Mouse (Mus musculus) midbrain, embryonic 16.5 days (tissue): ENCODE measurements at regions not wholly inside any gene's neighbourhood (a gene's known extent, or its start where the extent isn't known, plus 50 kb on each side); places are given as distances from the start of the nearest gene placed in this dataset.
"Not testable (repeated sequence)": the region's sequence is repeated elsewhere in the genome, so short reads cannot be mapped to it uniquely, and the experiment has no call there.

Experiments used
- ATAC-seq: fragments of 200-750 bp; cut with Nextera tagmentation; 2 replicates; pipeline ENCODE4 v1.8.0; 2017; ENCODE audit warnings: moderate TSS enrichment
- H3K27ac ChIP-seq: fragments of 300-500 bp; sonication (generic); 2 replicates; pipeline ENCODE4 v1.5.1; 2014; ENCODE audit warnings: mild to moderate bottlenecking, low read length, mixed read lengths
- H3K27me3 ChIP-seq: fragments of 300-500 bp; sonication (generic); 2 replicates; pipeline ENCODE4 v1.6.1; 2014; ENCODE audit warnings: low read depth, low read length, mixed read lengths; ENCODE audit not compliant: control insufficient read depth, insufficient read depth
- H3K36me3 ChIP-seq: fragments of 300-500 bp; sonication (generic); 2 replicates; pipeline ENCODE4 v1.6.1; 2014; ENCODE audit warnings: mild to moderate bottlenecking, low read length, moderate library complexity, mixed read lengths; ENCODE audit not compliant: control insufficient read depth, insufficient read depth
- H3K4me1 ChIP-seq: fragments of 300-500 bp; sonication (generic); 2 replicates; pipeline ENCODE4 v1.6.1; 2014; ENCODE audit warnings: mild to moderate bottlenecking, low read length, mixed read lengths; ENCODE audit not compliant: control insufficient read depth, insufficient read depth
- H3K4me2 ChIP-seq: fragments of 300-500 bp; sonication (generic); 2 replicates; pipeline ENCODE4 v1.6.1; 2014; ENCODE audit warnings: mild to moderate bottlenecking, low read length, mixed read lengths
- H3K4me3 ChIP-seq: fragments of 300-500 bp; sonication (generic); 2 replicates; pipeline ENCODE4 v1.5.1; 2014; ENCODE audit warnings: low read depth, mild to moderate bottlenecking, low read length, moderate library complexity, mixed read lengths
- H3K9ac ChIP-seq: fragments of 300-500 bp; sonication (generic); 2 replicates; pipeline ENCODE4 v1.6.1; 2014; ENCODE audit warnings: low read depth, low read length, mixed read lengths
- H3K9me3 ChIP-seq: fragments of 300-500 bp; sonication (generic); replicated peaks from 2 replicates; pipeline ENCODE4 v1.6.1; 2014; ENCODE audit warnings: mild to moderate bottlenecking, low read length, mixed read lengths; ENCODE audit not compliant: control insufficient read depth, poor library complexity, severe bottlenecking
- WGBS: fragments of 180-500 bp; shearing (Covaris S2); extraction: QIAGEN DNeasy Blood & Tissue Kit; methylation state at CpG from one replicate; pipeline ENCODE4 v1.1.7; 2014; 5-methylcytosine and 5-hydroxymethylcytosine counted together

- H3K4me1 ChIP-seq, H3K4me3 ChIP-seq, H3K9me3 ChIP-seq, H3K36me3 ChIP-seq, H3K27ac ChIP-seq, ATAC-seq, H3K9ac ChIP-seq, H3K27me3 ChIP-seq, H3K4me2 ChIP-seq: not testable (repeated sequence)
- 73% methylated on average over 4 of the region's 4 CpGs for WGBS
These were observed 73.9 kb upstream of the Gm15319 start for GRCm38 (mm10) chr8:20436956-20437355.

- not testable (repeated sequence) for H3K4me2 ChIP-seq, H3K27me3 ChIP-seq, H3K4me3 ChIP-seq, H3K4me1 ChIP-seq, H3K9ac ChIP-seq, H3K27ac ChIP-seq, H3K36me3 ChIP-seq, ATAC-seq, H3K9me3 ChIP-seq
These were observed 70.2 kb upstream of the Gm15319 start for GRCm38 (mm10) chr8:20433236-20433635.

GRCm38 (mm10) chr8:20429469-20429868 is 66.5 kb upstream of the Gm15319 start:
- WGBS, result 71% methylated on average over 3 of the region's 4 CpGs
- not testable (repeated sequence) for H3K27me3 ChIP-seq, H3K27ac ChIP-seq, H3K9me3 ChIP-seq, H3K36me3 ChIP-seq, H3K9ac ChIP-seq, H3K4me1 ChIP-seq, ATAC-seq, H3K4me3 ChIP-seq, H3K4me2 ChIP-seq

- H3K4me1 ChIP-seq, H3K27ac ChIP-seq, H3K9me3 ChIP-seq, H3K36me3 ChIP-seq, H3K27me3 ChIP-seq, H3K9ac ChIP-seq, ATAC-seq: not testable (repeated sequence)
- WGBS, result 42% methylated on average over 3 of the region's 3 CpGs
- peak overlapping the region; percentile 33; the same call in 1 of the 2 replicates for H3K4me2 ChIP-seq
- H3K4me3 ChIP-seq, result peak overlapping the region; percentile 48; the same call in 1 of the 2 replicates
These were observed 61.9 kb upstream of the Gm15319 start for GRCm38 (mm10) chr8:20424903-20425222.

GRCm38 (mm10) chr8:20424104-20424902 is 61.3 kb upstream of the Gm15319 start:
- H3K27me3 ChIP-seq, H3K36me3 ChIP-seq, H3K9me3 ChIP-seq, H3K4me1 ChIP-seq: not testable (repeated sequence)
- 2% methylated on average over 66 of the region's 72 CpGs for WGBS
- H3K4me2 ChIP-seq, result peak overlapping the region; percentile 33; the same call in 1 of the 2 replicates
- peak overlapping the region; percentile 74 for H3K9ac ChIP-seq
- H3K27ac ChIP-seq, result peak overlapping the region; percentile 50
- ATAC-seq, result peak; percentile 100
- peak overlapping the region; percentile 48 for H3K4me3 ChIP-seq

- not testable (repeated sequence) for H3K27me3 ChIP-seq, ATAC-seq, H3K36me3 ChIP-seq, H3K9ac ChIP-seq, H3K4me1 ChIP-seq, H3K27ac ChIP-seq, H3K4me2 ChIP-seq, H3K9me3 ChIP-seq, H3K4me3 ChIP-seq
These were observed 57.8 kb upstream of the Gm15319 start for GRCm38 (mm10) chr8:20420807-20421206.
